Mouse (Mus musculus): ENCODE measurements at regions not wholly inside any gene's neighbourhood (a gene's known extent, or its start where the extent isn't known, plus 50 kb on each side); places are given as distances from the start of the nearest gene placed in this dataset.
"Not testable (repeated sequence)": the region's sequence is repeated elsewhere in the genome, so short reads cannot be mapped to it uniquely, and the experiment has no call there.

DNA sequence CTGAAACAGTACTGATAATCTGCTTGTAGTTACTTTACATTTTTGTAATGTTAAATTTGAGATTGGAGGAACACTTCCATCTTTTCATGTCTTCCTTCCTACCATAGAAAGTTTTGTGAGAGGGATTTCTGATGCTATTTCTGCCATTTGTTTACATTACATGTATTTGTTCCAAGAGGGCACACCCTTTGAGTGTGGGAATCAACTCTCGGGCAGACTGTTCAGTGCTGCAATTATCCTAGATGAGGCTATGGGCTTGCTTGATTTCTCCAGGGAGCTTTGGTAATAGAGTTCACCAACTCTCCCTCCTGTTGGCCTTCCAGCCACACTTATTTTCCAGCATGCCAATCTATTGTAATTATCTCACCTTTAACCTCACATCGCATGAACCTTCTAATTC lies 52.4 kb downstream of the Gm13691 start:
- no peak for DNase-seq (ENCODE audit: low spot score)

DNA sequence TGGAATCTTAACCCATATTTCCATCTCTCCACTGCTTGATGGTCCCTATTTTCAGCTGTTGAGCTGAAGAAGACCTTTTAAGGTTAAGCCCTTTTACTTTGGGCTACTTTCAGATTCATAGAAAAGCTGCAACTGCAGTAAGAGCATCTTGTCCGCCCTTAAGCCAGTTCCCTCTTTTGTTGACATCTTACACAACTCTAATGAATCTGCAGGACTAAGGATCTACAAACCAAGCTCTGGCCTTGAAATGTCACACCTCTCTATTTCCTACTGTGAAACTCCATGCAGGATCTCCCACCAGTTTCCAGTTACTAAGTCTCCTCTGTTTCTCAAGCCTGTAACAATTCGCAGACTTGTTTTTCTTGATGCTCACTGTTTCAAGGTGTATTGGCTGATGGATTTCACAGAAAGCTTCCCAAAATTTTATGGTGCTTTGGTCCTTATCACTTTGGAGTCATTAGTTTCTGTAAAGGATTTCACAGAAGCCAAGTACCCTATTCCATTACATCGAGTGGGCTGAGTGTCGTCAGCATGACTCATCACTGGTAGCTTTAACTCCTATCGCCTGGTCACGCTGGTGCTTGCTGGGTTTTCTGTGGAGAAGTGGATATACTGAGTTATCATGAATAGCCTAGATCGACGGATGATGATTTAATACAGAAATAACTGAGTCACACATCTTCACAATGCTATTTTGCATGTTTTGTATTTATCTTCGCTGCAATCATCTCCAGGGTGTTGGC lies 58.2 kb downstream of the Gm13691 start:
- DNase-seq (ENCODE audit: low spot score) = no peak

DNA sequence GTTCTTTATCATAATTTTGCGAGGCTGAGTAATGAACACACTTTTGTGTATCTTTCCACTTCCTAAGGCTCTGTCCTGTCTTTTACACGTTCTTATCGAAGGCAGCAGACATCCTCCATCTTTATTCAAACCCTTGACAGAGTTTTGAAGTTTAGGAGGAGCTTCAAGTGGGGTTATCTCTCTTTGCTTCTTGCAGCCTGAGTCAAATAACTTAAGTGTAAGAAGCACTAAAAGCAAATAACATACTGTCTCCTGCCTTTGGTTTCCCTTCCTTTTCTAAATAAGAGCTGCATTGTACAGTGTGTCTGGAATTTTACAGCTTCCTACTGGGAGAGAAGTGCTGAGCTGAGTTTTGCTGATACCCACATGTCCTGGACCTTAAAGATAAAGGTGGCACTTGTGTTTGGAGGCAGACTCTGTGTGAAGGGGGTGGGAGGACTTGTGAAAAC lies 61.6 kb downstream of the Gm13691 start:
- DNase-seq (ENCODE audit: low spot score) = no peak

DNA sequence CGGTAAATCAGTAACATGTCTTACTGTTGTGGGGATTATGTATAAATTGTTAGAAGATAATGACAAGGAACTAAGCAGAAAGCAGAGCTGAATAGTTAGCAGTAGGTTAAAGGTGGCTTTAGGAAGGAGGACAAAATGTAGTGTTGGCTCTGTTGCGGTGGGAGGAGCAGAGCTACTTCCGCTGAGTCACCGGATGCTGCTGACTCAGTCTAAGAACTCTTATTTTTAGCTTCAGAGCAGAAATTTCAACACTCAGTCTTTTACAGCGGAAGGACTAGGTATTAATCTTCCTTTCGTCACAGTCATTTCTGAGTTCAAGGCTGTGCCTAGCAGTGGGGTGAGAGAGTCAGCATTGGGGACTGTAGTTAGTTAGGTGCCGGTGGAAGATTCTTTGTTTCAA lies 68.9 kb downstream of the Gm13691 start:
- no peak for DNase-seq (ENCODE audit: low spot score)

DNA sequence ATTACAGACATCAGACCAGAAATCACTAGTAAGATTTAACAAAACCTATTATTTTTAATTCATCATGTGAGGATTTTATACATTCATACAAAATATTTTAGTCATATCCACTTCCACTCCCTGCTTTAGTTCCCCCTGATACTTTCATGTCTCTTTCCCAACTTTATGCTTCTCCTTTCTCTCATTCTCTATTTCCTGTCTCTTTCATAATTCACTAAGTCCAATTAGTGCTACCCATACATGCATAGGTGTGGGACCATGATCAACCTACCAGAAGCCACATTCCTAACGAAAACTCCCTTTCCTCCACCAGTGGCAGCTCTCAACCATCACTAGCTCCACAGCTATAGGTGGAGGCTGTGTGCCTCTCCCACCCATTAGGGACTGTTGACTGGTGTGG lies 70.9 kb downstream of the Gm13691 start:
- DNase-seq (ENCODE audit: low spot score) = no peak

DNA sequence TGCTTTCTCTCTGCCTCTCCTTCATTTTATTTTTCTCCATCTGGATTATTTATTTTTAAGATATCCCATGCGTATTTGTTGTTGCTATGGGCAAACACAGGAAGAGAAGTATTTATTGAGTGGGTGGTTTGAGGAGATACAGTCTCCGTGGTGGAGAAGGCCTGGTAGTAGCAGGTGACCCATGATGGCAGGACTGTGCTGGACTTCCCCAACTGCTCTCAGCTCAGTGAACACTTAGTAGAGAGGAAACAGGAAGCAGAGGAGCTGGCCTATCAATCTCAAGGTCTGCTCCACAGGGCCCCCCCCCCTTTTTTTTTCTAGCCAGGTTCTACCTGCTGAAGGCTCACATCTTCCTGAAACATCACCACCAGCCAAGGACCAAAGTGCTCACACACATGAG lies 74.0 kb downstream of the Gm13691 start:
- DNase-seq (ENCODE audit: low spot score) = no peak

DNA sequence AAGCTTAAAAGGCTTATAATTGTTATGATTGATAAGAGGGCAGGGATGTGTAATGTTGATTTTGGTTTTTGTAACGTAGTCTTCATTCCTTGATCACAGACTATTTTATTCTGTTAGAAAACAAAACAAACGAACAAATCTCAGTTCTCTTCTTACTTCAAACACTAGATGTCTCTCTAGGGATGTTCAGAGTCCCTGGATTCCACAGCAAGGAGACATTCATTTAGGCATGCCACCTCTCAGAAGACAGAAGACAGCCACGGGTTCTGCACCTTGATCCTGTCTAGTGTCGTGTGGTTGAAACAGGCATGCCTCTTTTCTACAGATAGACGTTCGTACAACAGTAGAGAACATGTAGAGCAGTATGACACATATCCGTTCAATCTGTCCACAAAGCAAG lies 74.7 kb downstream of the Gm13691 start:
- DNase-seq (ENCODE audit: low spot score) = no peak

DNA sequence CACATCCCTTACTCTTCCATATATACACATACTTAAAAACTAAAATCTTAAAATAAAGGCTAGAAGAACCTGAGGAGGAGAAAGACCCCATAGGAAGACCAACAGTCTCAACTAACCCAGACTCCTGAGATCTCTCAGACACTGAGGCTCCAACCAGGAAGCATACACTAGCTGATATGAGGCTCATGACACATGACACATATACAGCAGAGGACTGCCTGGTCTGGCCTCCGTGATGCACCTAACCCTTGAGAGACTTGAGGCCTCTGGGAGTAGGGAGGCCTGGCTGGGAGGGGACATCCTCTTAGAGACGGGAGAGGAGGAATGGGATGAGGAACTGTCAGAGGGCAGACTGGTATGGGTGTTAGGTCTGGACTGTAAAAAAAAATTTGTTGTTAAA lies 75.4 kb downstream of the Gm13691 start:
- no peak for DNase-seq (ENCODE audit: low spot score)

DNA sequence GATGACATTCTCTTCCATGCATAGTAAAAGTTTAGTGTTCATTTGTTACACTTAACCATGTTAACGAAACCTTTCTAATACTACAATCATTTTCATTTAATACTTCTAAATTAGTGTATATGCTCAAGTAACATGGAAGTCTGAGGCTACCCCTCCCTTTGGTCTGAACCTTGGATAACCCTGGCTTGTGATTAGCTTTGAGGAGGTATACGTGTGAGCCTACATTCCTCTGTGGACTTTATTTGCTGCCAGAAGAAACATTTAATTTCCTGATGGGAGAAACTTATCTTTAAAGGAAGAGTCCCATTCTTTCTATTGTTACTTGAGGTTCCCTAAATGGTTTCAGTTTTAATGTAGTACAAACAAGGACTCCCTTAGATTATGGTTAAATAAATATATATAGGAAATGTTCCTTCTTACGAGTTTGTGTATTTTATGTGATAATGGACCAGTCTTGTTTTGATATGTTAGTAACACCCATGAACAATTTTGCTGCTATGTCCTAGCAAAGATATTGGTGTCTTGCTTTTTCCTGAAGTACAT lies 75.9 kb downstream of the Gm13691 start:
- DNase-seq (ENCODE audit: low spot score) = no peak

DNA sequence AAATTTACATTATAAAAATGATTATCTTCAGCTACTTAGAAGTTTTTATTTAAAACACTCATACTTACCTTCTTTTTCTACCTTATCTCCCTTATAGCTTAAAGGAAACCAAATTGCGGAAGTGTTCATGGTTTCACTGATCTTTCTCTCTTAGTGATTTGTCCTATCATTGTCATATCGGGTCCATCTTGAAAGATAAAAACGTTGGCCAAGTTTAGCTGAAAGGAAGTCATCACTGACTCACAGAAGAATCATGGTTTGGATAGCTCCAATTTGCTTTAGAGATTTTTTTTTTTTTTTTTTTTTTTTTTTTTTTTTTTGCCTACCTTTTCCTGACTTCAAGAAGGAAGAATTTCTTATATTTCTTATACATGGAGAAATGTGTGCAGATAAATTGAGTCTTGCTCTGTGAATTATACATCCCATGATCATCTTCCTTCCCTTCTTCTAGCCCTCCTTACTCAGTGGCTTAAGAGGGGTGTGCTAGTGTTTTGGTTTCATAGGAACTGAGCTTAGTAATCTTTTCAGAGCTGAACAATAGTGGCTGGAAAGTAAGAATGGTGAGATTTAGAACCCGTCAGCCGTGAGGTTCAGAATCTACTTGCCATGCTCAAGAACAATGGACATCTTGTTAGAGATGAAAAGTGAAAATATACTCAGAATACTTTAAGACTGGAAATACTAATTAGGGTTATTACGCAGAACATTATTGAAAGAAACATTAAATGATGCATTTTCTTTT lies 76.6 kb downstream of the Gm13691 start:
- DNase-seq (ENCODE audit: low spot score) = no peak

DNA sequence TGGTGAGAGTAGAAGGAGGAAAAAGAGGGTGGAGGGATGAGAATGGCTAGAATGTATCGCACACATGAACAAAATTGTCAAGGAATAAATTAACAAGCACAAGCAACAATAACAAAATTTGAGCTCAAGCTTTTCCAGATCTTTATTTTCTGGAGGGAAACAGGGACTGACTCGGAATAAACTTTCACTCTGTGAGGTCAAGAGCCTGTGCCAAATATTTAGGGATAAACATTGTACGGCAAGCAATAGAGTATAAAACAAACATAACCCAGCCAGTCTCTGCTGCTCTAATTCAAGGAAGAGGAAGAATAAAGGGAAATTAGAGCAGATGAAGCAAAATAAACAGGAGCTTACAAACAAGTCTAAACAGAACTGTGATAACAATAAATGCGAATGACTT lies 78.3 kb downstream of the Gm13691 start:
- no peak for DNase-seq (ENCODE audit: low spot score)

DNA sequence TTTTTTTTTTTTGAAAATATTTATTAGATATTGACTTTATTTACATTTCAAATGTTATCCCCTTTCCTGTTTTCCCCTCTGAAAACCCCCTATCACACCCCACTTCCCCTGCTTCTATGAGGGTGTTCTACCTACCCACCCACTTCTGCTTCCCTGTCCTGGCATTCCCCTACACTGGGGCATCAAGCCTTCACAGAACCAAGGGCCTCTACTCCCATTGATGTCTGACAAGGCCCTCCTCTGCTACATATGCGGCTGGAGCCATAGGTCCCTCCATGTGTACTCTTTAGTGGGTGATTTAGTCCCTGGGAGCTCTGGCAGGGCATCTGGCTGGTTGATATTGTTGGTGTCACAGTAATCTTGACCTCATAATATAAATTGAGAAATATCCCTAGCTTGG lies 79.1 kb downstream of the Gm13691 start:
- not testable (repeated sequence) for DNase-seq (ENCODE audit: low spot score)

DNA sequence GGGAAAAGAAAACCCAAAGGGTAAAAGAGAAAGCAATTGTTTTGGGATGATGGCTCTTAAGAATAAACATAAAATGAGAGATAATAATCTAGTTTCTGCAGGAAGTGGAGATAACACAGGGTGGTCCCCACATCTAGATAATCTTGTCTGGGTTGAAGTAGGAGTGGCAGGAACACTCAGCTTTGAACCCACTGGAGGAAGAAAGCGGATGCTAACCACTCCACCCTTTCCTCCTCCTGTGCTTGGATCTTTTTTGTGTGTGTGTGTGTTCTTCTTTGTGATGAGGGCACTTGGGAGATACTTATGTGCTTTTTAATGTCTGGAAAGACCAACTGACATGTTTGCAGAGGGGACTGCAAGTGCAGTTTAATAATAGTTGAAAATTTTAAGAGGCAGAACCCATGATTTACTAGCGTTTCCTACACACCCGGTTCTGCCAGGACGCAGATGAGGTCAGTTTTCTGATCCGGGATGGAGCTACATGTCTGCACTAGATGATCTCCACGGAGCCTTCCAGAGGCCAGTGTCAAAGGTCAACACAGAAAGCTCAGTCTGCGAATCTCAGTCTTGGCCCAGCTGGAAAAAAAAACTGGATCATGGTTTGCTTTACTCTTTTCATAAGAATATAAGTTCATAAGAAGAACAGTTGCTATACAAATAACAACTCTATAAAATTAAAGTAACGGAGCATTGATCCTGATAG lies 82.7 kb downstream of the Gm13691 start:
- DNase-seq (ENCODE audit: low spot score) = no peak

DNA sequence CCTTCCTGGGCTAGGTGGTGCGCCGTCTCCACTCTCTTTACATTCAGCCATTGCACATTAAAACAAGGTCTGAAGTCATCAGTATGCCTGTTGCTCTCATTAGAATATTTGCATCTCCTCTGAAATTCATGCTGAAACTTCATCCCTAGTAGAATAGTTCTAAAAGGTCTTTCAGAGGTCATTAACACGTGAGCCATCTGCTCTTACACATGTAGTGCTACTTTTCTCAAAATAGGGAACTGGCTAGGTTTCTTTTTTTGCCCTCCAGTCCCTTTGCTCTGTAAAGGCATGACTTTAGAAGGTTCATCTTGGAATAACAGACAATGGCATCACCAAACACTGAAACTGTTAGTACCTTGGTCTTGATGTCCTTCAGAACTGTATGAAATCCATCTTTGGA lies 85.6 kb downstream of the Gm13691 start:
- DNase-seq (ENCODE audit: low spot score) = no peak

DNA sequence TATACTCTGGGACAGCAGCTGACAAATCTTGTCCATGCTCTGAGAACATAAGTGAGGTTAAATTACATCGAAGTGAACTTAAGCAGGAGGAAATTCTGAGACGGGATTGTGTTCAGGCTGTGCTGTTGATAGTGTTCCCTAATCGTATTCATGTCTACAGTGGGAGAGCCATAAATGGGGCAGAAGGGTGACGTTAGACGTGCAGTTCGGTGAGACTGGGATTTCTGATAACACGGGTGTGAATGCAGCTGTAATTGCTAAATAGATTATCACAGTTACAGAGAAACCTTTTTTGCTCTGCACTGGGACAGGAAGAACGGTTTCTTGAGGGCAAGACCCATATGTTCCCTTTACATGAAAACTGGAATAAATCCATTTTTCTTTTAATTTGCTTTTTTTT lies 88.9 kb downstream of the Gm13691 start:
- no peak for DNase-seq (ENCODE audit: low spot score)

DNA sequence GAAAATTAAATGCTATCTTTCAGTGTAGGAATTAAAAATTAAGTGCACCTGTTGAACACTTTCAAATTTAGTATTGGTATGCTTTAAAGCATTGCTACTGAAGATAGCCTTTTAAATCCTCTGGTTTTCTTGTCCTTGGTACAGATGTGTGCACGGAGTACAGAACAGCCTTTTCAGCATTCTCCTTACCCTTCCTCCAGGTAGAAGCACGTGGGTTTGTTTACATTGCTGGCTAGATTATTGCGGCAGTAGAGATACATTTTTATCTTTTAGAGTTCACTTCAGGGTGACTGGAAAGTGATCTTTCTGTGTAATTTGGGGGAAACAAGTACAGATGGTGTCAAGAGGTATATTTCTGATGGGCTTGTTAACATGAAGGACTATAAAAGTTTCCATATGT lies 89.9 kb downstream of the Gm13691 start:
- DNase-seq (ENCODE audit: low spot score) = no peak

DNA sequence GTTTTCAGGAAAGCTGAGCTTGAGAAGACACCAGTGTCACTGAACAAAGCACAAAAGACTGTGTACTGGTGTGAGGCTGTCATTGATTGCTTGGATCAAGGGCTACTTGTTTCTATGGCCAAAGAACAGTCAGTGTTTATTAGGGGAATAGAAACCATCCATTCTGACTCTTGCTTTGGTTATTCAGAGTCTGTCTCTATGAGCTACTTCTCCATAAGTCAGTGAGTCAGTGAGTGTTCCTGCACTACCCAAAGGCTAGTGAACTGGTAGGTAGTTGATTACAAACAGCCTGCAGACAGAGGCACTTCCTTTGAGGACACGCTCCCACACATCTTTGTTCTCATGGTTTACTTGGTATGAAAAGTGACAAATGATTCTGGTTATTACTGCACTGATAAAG lies 104.4 kb downstream of the Gm13691 start:
- DNase-seq (ENCODE audit: low spot score) = no peak

DNA sequence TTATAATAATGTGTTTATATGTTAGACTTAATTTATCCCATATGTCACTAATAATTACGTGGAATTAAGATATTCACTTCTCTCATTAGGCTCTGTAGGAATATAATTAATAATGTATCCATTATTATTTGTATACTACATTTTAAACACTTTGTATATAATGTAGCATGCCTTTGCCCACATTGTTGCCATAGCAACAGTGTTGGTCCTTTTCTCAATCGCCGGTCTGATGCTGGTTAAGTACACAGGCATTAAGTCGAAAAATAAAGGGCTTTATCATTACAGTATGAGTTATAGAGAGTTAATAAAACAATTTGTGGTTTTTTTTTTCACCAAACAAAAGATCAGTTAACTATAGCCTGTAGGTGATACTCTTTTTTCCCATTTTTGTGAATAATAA lies 108.4 kb downstream of the Gm13691 start:
- DNase-seq (ENCODE audit: low spot score) = no peak

DNA sequence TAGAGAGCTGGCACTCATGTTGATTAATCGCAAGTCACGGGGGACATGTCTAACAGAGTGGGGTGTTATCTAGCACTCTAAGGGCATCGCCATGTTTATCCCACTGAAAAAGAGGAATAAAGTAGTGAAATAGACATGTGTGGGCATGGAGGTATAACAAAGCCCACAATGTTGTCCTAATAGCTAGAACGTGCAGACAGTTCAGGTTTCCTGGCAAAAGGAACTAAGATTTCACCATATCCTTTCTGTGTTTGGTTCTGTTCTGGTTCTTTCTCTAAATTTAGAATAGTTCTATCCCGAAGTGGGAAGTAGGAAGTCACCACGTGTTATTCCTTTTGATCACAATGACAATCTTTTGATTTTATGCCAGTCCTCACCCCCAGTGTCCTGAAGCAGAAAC lies 123.2 kb downstream of the Gm13691 start:
- no peak for DNase-seq (ENCODE audit: low spot score)

DNA sequence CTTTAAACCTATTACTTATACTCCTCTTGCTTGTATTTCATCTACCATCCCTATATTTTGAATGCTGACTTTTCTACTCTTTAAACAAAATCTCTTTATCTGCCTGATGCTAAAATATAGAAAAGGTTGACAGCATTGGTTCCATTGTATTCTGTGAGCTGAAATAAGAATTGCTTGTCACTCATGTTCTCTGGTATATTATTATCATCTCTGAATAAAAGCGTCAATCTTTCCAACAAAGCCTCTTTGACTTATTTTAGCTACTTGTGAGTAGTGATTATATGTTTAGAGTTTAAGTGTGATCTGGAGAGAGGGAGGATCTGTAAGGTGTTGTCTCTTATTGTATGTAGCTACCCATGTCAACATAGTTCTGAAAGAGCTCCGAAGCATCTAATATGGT lies 129.5 kb downstream of the Gm13691 start:
- peak; percentile 2 for DNase-seq (ENCODE audit: low spot score)

DNA sequence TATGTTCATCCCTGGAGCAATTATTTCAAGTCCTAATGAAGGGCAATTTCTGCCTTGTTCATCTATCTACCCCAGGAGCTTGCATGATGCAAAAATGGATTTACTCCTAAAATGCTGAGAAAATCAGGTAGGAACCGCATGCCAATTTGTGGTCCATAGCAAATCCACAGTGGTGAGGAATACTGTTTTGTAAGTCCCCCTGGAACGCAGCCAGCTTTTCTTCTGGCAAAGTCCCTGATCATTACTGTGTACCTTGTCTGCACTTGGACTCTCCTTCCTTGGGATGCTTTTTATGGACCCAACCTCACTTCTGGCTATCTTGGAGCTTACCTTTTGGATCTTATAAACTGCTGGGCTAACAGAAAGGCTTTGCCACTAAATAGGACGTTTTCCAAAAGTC lies 137.2 kb downstream of the Gm13691 start:
- no peak for DNase-seq (ENCODE audit: low spot score)

DNA sequence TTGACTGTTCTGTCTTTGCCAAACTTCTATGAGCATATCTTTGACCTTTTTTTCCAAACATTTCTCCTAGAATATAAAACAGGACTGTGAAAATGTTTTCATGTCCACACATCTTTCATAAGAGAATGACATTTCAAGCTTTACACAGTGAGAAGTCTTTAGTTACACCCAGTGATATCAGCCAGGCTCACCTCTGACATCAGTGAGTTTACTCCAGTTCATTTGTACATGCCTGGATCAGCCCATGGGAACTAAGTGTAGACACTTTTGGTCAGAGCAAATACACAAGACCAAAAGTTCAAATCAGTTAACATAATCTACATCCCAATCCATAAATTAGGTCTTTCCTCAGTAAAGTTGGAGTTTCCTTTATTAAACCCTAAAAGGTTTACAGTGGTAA lies 171.4 kb downstream of the Gm13691 start:
- peak; percentile 2 for DNase-seq (ENCODE audit: low spot score)

DNA sequence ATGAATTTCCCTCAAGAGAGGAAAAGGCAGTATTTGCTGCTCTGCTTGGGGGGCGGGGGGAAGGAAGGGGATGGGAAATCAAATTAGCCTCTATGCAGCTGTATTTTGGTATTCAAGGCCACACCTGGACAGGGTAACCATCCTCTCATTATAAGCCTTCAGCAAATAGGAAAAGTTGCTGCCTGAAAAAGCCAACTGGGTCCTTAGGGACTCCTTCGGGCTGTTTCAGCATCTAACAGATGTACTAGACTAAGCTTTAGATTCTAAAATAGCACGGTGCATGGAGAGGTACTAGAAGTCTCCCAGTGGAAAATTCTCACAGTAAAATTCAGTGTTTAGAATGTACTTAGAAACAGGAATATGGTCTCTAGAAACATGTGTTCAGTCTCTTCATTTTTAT lies 183.1 kb downstream of the Gm13691 start:
- no peak for DNase-seq (ENCODE audit: low spot score)
